Mouse (Mus musculus): ENCODE results near the gene Hlf. TPM values are rescaled to one million over a fixed set of nuclear protein-coding genes. Genes with fewer than 3 reads are reported as not detected.
A peak's percentile ranks its signal among the peaks of the same experiment; 100 is the strongest.

The Hlf gene
- polyA plus RNA-seq, 1 experiment from 2014 or later, result 1.2 TPM

- Histone ChIP-seq H3K4me1 (peaks cover 47% of the 10 kb centered on the region), H3K27ac (replicated peaks) (peak overlapping the region; percentile 45), H3K9me3 (no peaks in the 10 kb centered on the region), H3K27me3 (replicated peaks; ENCODE audit: low read depth, poor library complexity, severe bottlenecking) (peaks cover 37% of the 10 kb centered on the region), H3K4me3 (no peak overlapping the region), H3K36me3 (replicated peaks) (no peaks in the 10 kb centered on the region)
- WGBS, result 59% methylated on average over 14 of the region's 14 CpGs
- no peak for DNase-seq (ENCODE audit: low spot score)
These were observed 22.5 kb downstream of the Hlf start for GRCm38 (mm10) chr11:90367894-90368860.

GRCm38 (mm10) chr11:90364865-90365264 is 25.8 kb downstream of the Hlf start:
- peaks cover 30% of the 10 kb centered on the region for H3K4me1 ChIP-seq
- no peak overlapping the region for H3K4me3 ChIP-seq
- no peaks in the 10 kb centered on the region for H3K36me3 ChIP-seq (replicated peaks)
- H3K27me3 ChIP-seq (replicated peaks; ENCODE audit: low read depth, poor library complexity, severe bottlenecking), result peaks cover 27% of the 10 kb centered on the region
- WGBS, result 53% methylated on average over 7 of the region's 7 CpGs
- H3K27ac ChIP-seq (replicated peaks), result no peak overlapping the region
- no peaks in the 10 kb centered on the region for H3K9me3 ChIP-seq
- DNase-seq (ENCODE audit: low spot score), result no peak

GRCm38 (mm10) chr11:90363821-90364497 is 26.7 kb downstream of the Hlf start:
- Histone ChIP-seq H3K4me3 (no peak overlapping the region), H3K4me1 (peaks cover 21% of the 10 kb centered on the region), H3K27me3 (replicated peaks; ENCODE audit: low read depth, poor library complexity, severe bottlenecking) (peaks cover 18% of the 10 kb centered on the region), H3K9me3 (no peaks in the 10 kb centered on the region), H3K36me3 (replicated peaks) (no peaks in the 10 kb centered on the region), H3K27ac (replicated peaks) (no peak overlapping the region)
- DNase-seq (ENCODE audit: low spot score), result no peak
- 87% methylated on average over 10 of the region's 10 CpGs for WGBS

- 48% methylated on average over 3 of the region's 3 CpGs for WGBS
These were observed 27.3 kb downstream of the Hlf start for GRCm38 (mm10) chr11:90363406-90363805.

GRCm38 (mm10) chr11:90360536-90360935 is 30.2 kb downstream of the Hlf start:
- Histone ChIP-seq H3K36me3 (replicated peaks) (no peaks in the 10 kb centered on the region), H3K4me1 (peaks cover 30% of the 10 kb centered on the region), H3K4me3 (no peak overlapping the region), H3K27ac (replicated peaks) (no peak overlapping the region), H3K27me3 (replicated peaks; ENCODE audit: low read depth, poor library complexity, severe bottlenecking) (0 out of 2 replicates have a peak, but pooled peaks cover 5% of the 10 kb centered on the region), H3K9me3 (no peaks in the 10 kb centered on the region)
- DNase-seq (ENCODE audit: low spot score), result no peak
- 94% methylated on average over 5 of the region's 5 CpGs for WGBS

More at GRCm38 (mm10) chr11:90363406-90363805, 27.3 kb downstream of the Hlf start:
- DNase-seq (ENCODE audit: low spot score), result no peak
- H3K27me3 ChIP-seq (replicated peaks; ENCODE audit: low read depth, poor library complexity, severe bottlenecking), result peaks cover 13% of the 10 kb centered on the region
- H3K4me1 ChIP-seq, result peaks cover 15% of the 10 kb centered on the region
- H3K36me3 ChIP-seq (replicated peaks), result no peaks in the 10 kb centered on the region
- H3K4me3 ChIP-seq, result no peak overlapping the region
- H3K27ac ChIP-seq (replicated peaks), result no peak overlapping the region
- no peaks in the 10 kb centered on the region for H3K9me3 ChIP-seq

GRCm38 (mm10) chr11:90358063-90358462 is 32.6 kb downstream of the Hlf start:
- Histone ChIP-seq H3K27ac (replicated peaks) (no peak overlapping the region), H3K4me1 (peaks cover 31% of the 10 kb centered on the region), H3K27me3 (replicated peaks; ENCODE audit: low read depth, poor library complexity, severe bottlenecking) (peaks cover 9% of the 10 kb centered on the region; the same call in 1 of the 2 replicates), H3K36me3 (replicated peaks) (no peaks in the 10 kb centered on the region), H3K4me3 (no peak overlapping the region), H3K9me3 (no peaks in the 10 kb centered on the region)
- 85% methylated on average over 8 of the region's 8 CpGs for WGBS
- no peak for DNase-seq (ENCODE audit: low spot score)

GRCm38 (mm10) chr11:90357371-90357770 is 33.3 kb downstream of the Hlf start:
- Histone ChIP-seq H3K27me3 (replicated peaks; ENCODE audit: low read depth, poor library complexity, severe bottlenecking) (peaks cover 9% of the 10 kb centered on the region; the same call in 1 of the 2 replicates), H3K36me3 (replicated peaks) (no peaks in the 10 kb centered on the region), H3K9me3 (no peaks in the 10 kb centered on the region), H3K4me3 (no peak overlapping the region), H3K4me1 (peaks cover 31% of the 10 kb centered on the region), H3K27ac (replicated peaks) (no peak overlapping the region)
- 84% methylated on average over 7 of the region's 7 CpGs for WGBS
- no peak for DNase-seq (ENCODE audit: low spot score)

GRCm38 (mm10) chr11:90356495-90357304 is 34.0 kb downstream of the Hlf start:
- peaks cover 9% of the 10 kb centered on the region; the same call in 1 of the 2 replicates for H3K27me3 ChIP-seq (replicated peaks; ENCODE audit: low read depth, poor library complexity, severe bottlenecking)
- 23% methylated on average over 9 of the region's 9 CpGs for WGBS
- no peak overlapping the region for H3K4me3 ChIP-seq
- H3K9me3 ChIP-seq, result no peaks in the 10 kb centered on the region
- peak overlapping the region; percentile 10; the same call in 1 of the 2 replicates for H3K27ac ChIP-seq (replicated peaks)
- DNase-seq (ENCODE audit: low spot score), result no peak
- H3K36me3 ChIP-seq (replicated peaks), result no peaks in the 10 kb centered on the region
- H3K4me1 ChIP-seq, result peaks cover 27% of the 10 kb centered on the region

- H3K9me3 ChIP-seq, result no peaks in the 10 kb centered on the region
- 20% methylated on average over 3 of the region's 3 CpGs for WGBS
- no peaks in the 10 kb centered on the region for H3K36me3 ChIP-seq (replicated peaks)
- H3K27me3 ChIP-seq (replicated peaks; ENCODE audit: low read depth, poor library complexity, severe bottlenecking), result peaks cover 9% of the 10 kb centered on the region; the same call in 1 of the 2 replicates
- peak overlapping the region; percentile 48; the same call in 1 of the 2 replicates for H3K27ac ChIP-seq (replicated peaks)
- no peak overlapping the region for H3K4me3 ChIP-seq
- no peak for DNase-seq (ENCODE audit: low spot score)
- peaks cover 27% of the 10 kb centered on the region for H3K4me1 ChIP-seq
These were observed 34.7 kb downstream of the Hlf start for GRCm38 (mm10) chr11:90356036-90356435.

GRCm38 (mm10) chr11:90355270-90355681 is 35.4 kb downstream of the Hlf start:
- Histone ChIP-seq H3K4me1 (peaks cover 27% of the 10 kb centered on the region), H3K27me3 (replicated peaks; ENCODE audit: low read depth, poor library complexity, severe bottlenecking) (peaks cover 9% of the 10 kb centered on the region; the same call in 1 of the 2 replicates), H3K27ac (replicated peaks) (peak overlapping the region; percentile 48; the same call in 1 of the 2 replicates), H3K9me3 (no peaks in the 10 kb centered on the region), H3K4me3 (no peak overlapping the region), H3K36me3 (replicated peaks) (no peaks in the 10 kb centered on the region)
- DNase-seq (ENCODE audit: low spot score), result no peak
- WGBS, result 41% methylated on average over 7 of the region's 7 CpGs

- H3K27ac ChIP-seq (replicated peaks), result no peak overlapping the region
- no peaks in the 10 kb centered on the region for H3K9me3 ChIP-seq
- no peaks in the 10 kb centered on the region for H3K36me3 ChIP-seq (replicated peaks)
- WGBS, result 87% methylated on average over 7 of the region's 7 CpGs
- no peak for DNase-seq (ENCODE audit: low spot score)
- no peak overlapping the region for H3K4me3 ChIP-seq
- peaks cover 7% of the 10 kb centered on the region; the same call in 1 of the 2 replicates for H3K27me3 ChIP-seq (replicated peaks; ENCODE audit: low read depth, poor library complexity, severe bottlenecking)
- H3K4me1 ChIP-seq, result peaks cover 33% of the 10 kb centered on the region
These were observed 38.0 kb downstream of the Hlf start for GRCm38 (mm10) chr11:90352696-90353095.

GRCm38 (mm10) chr11:90350153-90350512 is 40.6 kb downstream of the Hlf start:
- WGBS, result 76% methylated on average over 4 of the region's 4 CpGs
- no peaks in the 10 kb centered on the region for H3K9me3 ChIP-seq

More at GRCm38 (mm10) chr11:90350153-90350512, 40.6 kb downstream of the Hlf start:
- DNase-seq (ENCODE audit: low spot score), result no peak
- H3K27me3 ChIP-seq (replicated peaks; ENCODE audit: low read depth, poor library complexity, severe bottlenecking), result peaks cover 3% of the 10 kb centered on the region; the same call in 1 of the 2 replicates
- H3K27ac ChIP-seq (replicated peaks), result no peak overlapping the region
- H3K36me3 ChIP-seq (replicated peaks), result no peaks in the 10 kb centered on the region
- H3K4me3 ChIP-seq, result no peak overlapping the region
- peaks cover 13% of the 10 kb centered on the region for H3K4me1 ChIP-seq

Measured in embryonic facial prominence, embryonic 10.5 days (tissue).